Mouse (Mus musculus) bone marrow, adult 2 months (tissue): ENCODE measurements at regions not wholly inside any gene's neighbourhood (a gene's known extent, or its start where the extent isn't known, plus 50 kb on each side); places are given as distances from the start of the nearest gene placed in this dataset.

ENCODE experiments used
- H3K27ac ChIP-seq: fragments of 200-500 bp; 2 replicates; pipeline ENCODE4 v1.5.1; 2012; ENCODE audit warnings: low read depth, mild to moderate bottlenecking, control low read depth, inconsistent platforms, low read length; ENCODE audit not compliant: control insufficient read depth, poor library complexity, insufficient read depth
- H3K4me1 ChIP-seq: fragments of 200-500 bp; 2 replicates; pipeline ENCODE4 v1.6.1; 2011; ENCODE audit warnings: low read length; ENCODE audit not compliant: control insufficient read depth, insufficient read depth
- H3K4me3 ChIP-seq: fragments of 200-500 bp; replicated peaks from 2 replicates; pipeline ENCODE3; 2011; ENCODE audit warnings: mild to moderate bottlenecking, low read depth, low read length, control low read depth; ENCODE audit not compliant: control insufficient read depth
- CTCF ChIP-seq: fragments of 200-500 bp; IDR thresholded peaks from 2 replicates; pipeline ENCODE4 v1.5.1; 2011; ENCODE audit warnings: low read length, control low read depth; ENCODE audit not compliant: control insufficient read depth, insufficient read depth
- POLR2A ChIP-seq: fragments of 200-500 bp; IDR thresholded peaks from 2 replicates; pipeline ENCODE4 v1.6.1; 2011; ENCODE audit warnings: low read depth, mild to moderate bottlenecking, control low read depth, low read length, borderline replicate concordance; ENCODE audit not compliant: control insufficient read depth
- WGBS: fragments of 180-500 bp; shearing (Covaris S2); methylation state at CpG from one replicate; pipeline ENCODE4 v1.1.7; 2018; 5-methylcytosine and 5-hydroxymethylcytosine counted together

DNA sequence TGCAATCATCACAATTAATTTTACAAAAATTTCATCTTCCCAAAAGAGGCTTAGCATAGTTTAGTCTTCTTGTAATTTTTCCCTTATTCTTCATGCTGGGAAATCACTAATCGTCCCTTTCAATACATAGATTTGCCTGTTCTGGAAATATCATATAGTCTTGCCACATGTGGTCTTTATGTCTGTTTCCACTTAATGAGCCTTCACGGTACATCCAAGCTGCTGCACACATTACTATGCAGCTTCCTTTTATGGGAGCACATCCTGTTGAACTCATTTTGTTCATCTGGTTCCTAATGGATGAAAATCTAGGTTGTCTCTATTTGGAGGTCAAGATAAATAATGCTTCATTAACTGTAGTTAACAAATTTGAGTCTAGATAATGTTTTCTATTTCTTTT, 180.9 kb downstream of the Olfr1505 start:
- TF ChIP-seq CTCF (no peak), POLR2A (no peak)
- Histone ChIP-seq H3K4me1 (no peaks in the 10 kb centered on the region), H3K27ac (no peak overlapping the region), H3K4me3 (no peak overlapping the region)
- 68% methylated on average over 2 of the region's 2 CpGs for WGBS

DNA sequence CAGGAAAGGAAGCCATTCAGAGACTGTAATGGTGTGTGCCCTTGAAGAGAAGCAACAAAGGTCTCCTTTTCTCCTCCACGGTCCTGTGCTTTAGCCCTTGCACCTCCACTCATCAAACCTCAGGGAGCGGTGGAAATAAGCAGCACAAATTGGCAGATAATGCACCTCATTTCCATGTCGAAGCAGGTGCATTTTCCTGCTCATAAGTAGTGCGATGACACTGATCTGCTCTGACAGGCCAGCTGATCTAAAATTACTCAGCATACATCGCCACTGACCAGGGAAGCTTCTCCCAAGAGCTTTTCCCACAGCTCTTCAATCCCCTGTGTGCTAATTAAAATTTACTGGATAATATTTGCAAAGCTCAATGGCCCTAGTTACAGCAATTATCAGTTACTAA, 182.9 kb downstream of the Olfr1505 start:
- no peak overlapping the region for H3K27ac ChIP-seq
- TF ChIP-seq CTCF, result no peak
- TF ChIP-seq POLR2A, result no peak
- 81% methylated on average over 5 of the region's 5 CpGs for WGBS
- no peak overlapping the region for H3K4me3 ChIP-seq
- no peaks in the 10 kb centered on the region for H3K4me1 ChIP-seq

DNA sequence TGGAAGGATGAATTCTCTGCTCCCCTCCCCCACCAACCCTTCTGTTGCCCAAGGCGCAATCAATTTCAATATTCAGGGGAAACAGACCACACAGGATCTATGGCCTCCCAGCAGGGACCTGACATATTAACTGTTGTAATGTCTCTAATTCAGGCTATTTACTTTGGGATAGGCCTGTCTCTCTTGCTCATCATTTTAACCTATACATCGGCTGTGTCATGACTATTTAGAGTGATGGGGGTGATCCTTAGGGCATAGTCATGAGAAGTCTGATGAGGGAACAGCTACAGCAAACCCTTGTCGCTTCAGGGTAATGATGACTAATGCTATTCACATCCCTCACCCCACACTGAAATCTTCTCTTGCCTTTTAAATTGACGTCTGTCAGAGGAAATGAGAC, 195.8 kb downstream of the Olfr1505 start:
- TF ChIP-seq POLR2A (no peak), CTCF (no peak)
- Histone ChIP-seq H3K27ac (no peak overlapping the region), H3K4me3 (no peak overlapping the region), H3K4me1 (no peaks in the 10 kb centered on the region)
- 68% methylated on average over 4 of the region's 4 CpGs for WGBS

DNA sequence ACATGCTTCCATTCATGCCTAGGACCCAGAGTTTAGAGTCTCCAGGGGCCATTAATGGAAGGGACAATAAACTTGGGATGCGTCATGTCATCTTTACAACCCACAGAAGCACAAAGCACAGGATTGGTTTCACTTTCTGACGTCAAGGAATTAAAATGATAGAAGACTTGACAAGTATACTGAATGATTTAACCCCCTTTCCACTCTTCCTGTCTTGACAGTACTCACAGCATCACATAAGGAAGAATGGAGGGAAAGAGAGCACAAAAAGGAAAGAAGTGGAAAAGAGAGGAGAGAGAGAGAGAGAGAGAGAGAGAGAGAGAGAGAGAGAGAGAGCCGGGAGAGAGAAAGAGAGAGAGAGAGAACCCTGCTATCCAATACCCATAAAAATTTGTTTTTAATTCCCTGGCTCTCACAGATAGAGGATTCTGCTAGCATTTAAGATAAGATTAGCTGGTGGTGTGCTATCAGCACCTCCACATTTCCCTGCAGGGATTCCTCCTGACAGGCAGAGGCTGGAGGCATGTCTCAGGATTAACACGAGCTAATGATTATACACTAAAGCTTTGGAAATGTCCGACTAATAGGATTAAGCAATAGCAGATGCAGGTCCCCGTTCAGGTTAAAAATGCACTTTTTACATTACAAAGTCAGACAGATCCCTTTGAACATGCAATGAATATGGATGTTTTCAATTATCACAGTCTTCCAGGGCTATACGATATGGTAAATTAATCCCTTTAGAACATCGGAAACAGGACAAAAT, 210.2 kb downstream of the Olfr1505 start:
- WGBS, result 35% methylated on average over 8 of the region's 8 CpGs
- Histone ChIP-seq H3K4me1 (no peaks in the 10 kb centered on the region), H3K4me3 (no peak overlapping the region), H3K27ac (no peak overlapping the region)
- TF ChIP-seq CTCF, result no peak
- TF ChIP-seq POLR2A, result no peak

- no peak for TF ChIP-seq POLR2A
- TF ChIP-seq CTCF, result no peak
- Histone ChIP-seq H3K4me1 (no peaks in the 10 kb centered on the region), H3K27ac (no peak overlapping the region), H3K4me3 (no peak overlapping the region)
- 56% methylated on average over 5 of the region's 5 CpGs for WGBS
These were observed 211.0 kb downstream of the Olfr1505 start for GRCm38 (mm10) chr19:14124250-14124827.

DNA sequence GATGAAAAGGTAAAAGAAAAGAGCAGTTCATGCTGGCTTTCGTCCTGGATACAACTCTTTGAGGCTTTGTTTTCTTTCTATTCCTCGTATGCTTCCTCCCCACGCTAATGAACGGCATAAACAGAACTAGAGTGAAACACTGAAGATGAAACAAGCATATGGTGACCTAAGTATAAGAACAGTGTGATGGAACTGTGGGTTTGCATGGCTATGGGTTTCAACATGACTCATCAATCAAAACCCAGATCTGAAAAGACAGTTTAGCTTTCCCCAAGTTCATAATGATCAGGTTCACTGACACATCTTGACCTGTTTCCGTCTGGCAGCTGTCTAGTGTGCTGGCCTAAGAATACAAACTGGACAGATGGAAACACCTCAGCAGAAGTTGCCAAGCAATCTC, 211.7 kb downstream of the Olfr1505 start:
- TF ChIP-seq POLR2A, result no peak
- no peak for TF ChIP-seq CTCF
- H3K4me1 ChIP-seq, result no peaks in the 10 kb centered on the region
- WGBS, result 76% methylated on average over 5 of the region's 5 CpGs

GRCm38 (mm10) chr19:14128397-14129209, 215.3 kb downstream of the Olfr1505 start:
- 76% methylated on average over 8 of the region's 8 CpGs for WGBS
- H3K27ac ChIP-seq, result no peak overlapping the region
- no peak for TF ChIP-seq CTCF
- TF ChIP-seq POLR2A, result no peak
- no peak overlapping the region for H3K4me3 ChIP-seq
- H3K4me1 ChIP-seq, result no peaks in the 10 kb centered on the region

More for the DNA sequence above, 211.7 kb downstream of the Olfr1505 start:
- Histone ChIP-seq H3K27ac (no peak overlapping the region), H3K4me3 (no peak overlapping the region)

- Histone ChIP-seq H3K27ac (no peak overlapping the region), H3K4me3 (no peak overlapping the region), H3K4me1 (no peaks in the 10 kb centered on the region)
- no peak for TF ChIP-seq POLR2A
- no peak for TF ChIP-seq CTCF
- 77% methylated on average over 3 of the region's 3 CpGs for WGBS
These were observed 247.9 kb downstream of the Olfr1505 start for GRCm38 (mm10) chr19:14161217-14161616.

DNA sequence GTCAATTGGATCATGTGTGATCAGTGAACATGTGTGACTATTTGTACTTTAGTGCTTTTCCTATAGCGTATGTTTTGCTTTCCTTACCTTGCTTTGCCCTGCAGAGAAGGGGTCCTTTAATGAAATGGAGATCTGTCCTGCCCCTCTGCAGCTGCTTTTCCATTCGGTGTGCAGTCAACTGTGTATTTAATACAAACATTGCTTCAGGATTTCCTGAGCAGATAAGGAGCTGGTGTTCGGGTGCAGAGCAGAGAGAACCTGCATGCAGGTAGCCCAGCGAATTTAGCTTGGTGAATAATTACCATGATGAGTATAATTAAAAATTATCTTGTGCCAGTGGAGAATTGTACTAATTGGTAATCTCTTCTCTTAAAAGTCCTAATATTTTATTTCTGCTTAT, 249.4 kb downstream of the Olfr1505 start:
- 53% methylated on average over 4 of the region's 4 CpGs for WGBS
- Histone ChIP-seq H3K4me3 (no peak overlapping the region), H3K4me1 (no peaks in the 10 kb centered on the region), H3K27ac (no peak overlapping the region)
- TF ChIP-seq POLR2A (no peak), CTCF (no peak)
